ENCODE assay signal across 29 mouse cellular contexts in the genomic region with DNA sequence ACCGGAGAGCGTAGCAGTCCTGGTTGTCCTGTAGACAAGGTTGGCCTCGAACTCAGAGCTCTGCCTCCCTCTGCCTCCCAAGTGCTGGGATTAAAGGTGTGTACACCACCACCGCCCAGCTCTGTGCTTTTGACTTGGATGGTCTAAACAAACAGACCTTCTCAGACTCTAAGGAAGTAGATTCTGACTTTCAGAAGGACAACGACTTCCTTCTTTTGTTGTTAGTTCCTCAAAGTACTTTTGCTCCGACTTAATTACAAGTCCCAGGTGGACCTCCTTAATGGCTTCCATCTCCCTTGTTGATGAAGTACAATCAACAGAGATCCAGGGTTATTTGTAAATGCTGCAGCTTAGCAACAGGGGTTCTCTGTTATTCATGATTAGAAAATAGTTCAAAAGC.
DNase-seq lines count a peak whose midpoint lies in the region.
"Had no signal": no experiment of that assay in that cellular context is flagged by ENCODE, and none has a peak within 500 bp of the region (broad histone marks: within the 10 kb centered on the region; RNA-seq: fewer than 3 reads in every experiment).

No protein-coding gene starts in this region.

- no peaks in the 10 kb centered on the region for H3K36me3 ChIP-seq in macrophage (ENCODE audit: inconsistent target)
- H3K36me3 ChIP-seq in splenic B cell, adult 2 months (ENCODE audit: control insufficient read depth, insufficient read depth, low read length, poor library complexity, severe bottlenecking) = no peaks in the 10 kb centered on the region
- H3K36me3 ChIP-seq in limb, embryonic 10.5 days = no peaks in the 10 kb centered on the region
- H3K36me3 ChIP-seq: embryonic facial prominence, embryonic 12.5 days; forebrain, embryonic 10.5 days; G1E; hindbrain, embryonic 10.5 days; liver, embryonic 15.5 days; stomach, embryonic 15.5 days had no signal

- 40% methylated on average over 6 of the region's 6 CpGs for WGBS in macrophage (ENCODE audit: missing documents)
- WGBS in limb, embryonic 10.5 days = 90% methylated on average over 6 of the region's 6 CpGs

- peaks cover 10% of the 10 kb centered on the region for H3K79me2 ChIP-seq in macrophage (ENCODE audit: inconsistent target)

- H3K4me1 ChIP-seq in limb, embryonic 10.5 days = peaks cover 16% of the 10 kb centered on the region
- H3K4me1 ChIP-seq: hindbrain, embryonic 10.5 days; liver, embryonic 15.5 days had no signal

- H3K27ac ChIP-seq in macrophage = peak overlapping the region; percentile 57
- no peak overlapping the region for H3K27ac ChIP-seq in limb, embryonic 10.5 days
- H3K27ac ChIP-seq: embryonic facial prominence, embryonic 12.5 days; forebrain, embryonic 10.5 days; gastrocnemius, adult 2 months; hindbrain, embryonic 10.5 days; liver, embryonic 15.5 days; stomach, embryonic 15.5 days had no signal

- H3K4me3 ChIP-seq in macrophage (ENCODE audit: inconsistent target) = no peak overlapping the region
- H3K4me3 ChIP-seq in limb, embryonic 10.5 days = no peak overlapping the region
- H3K4me3 ChIP-seq: embryonic facial prominence, embryonic 12.5 days; forebrain, embryonic 10.5 days; gastrocnemius, adult 2 months; hindbrain, embryonic 10.5 days; liver, embryonic 15.5 days; stomach, embryonic 15.5 days had no signal

- no peaks in the 10 kb centered on the region for H3K27me3 ChIP-seq in splenic B cell, adult 2 months (ENCODE audit: control insufficient read depth, insufficient read depth, low read length, poor library complexity, severe bottlenecking)
- H3K27me3 ChIP-seq in limb, embryonic 10.5 days (ENCODE audit: low read depth, poor library complexity, severe bottlenecking) = peaks cover 1% of the 10 kb centered on the region
- H3K27me3 ChIP-seq: embryonic facial prominence, embryonic 12.5 days; liver, embryonic 15.5 days; stomach, embryonic 15.5 days had no signal

- DNase-seq in heart, adult 11 months = peak; percentile 83
- no peak for DNase-seq in heart, adult 8-10 months (ENCODE audit: low spot score)
- peak; percentile 96 for DNase-seq in ZHBTc4 (ENCODE audit: low read depth, low spot score)
- peak; percentile 51 for DNase-seq in splenic B cell, adult 2 months (ENCODE audit: low read depth, low spot score)
- no peak for DNase-seq in adrenal gland, postnatal 4 days (ENCODE audit: low spot score in 2 of 2)
- no peak for DNase-seq in liver
- no peak for DNase-seq in limb, embryonic 10.5 days (ENCODE audit: low spot score)
- DNase-seq: adrenal gland, postnatal 36 days; cerebellum, adult 11 months; cerebellum, adult 9-10 months; cerebellum, postnatal 36 days; embryo, embryonic 11 days; gastrocnemius, adult 2 months; gastrocnemius, postnatal 36 days; heart, postnatal 14 days; kidney, adult 18-20 months; kidney, postnatal 4 days; layer of hippocampus, postnatal 36 days; lung, embryonic 14.5 days; lung, postnatal 14 days; midbrain, embryonic 14.5 days; thymus, postnatal 14 days had no signal

- H3K9me3 ChIP-seq in limb, embryonic 10.5 days (replicated peaks) = no peaks in the 10 kb centered on the region
- H3K9me3 ChIP-seq: embryonic facial prominence, embryonic 12.5 days; forebrain, embryonic 10.5 days; hindbrain, embryonic 10.5 days; liver, embryonic 15.5 days; stomach, embryonic 15.5 days had no signal

Comparison
In these comparisons a context has a peak if more than half of its experiments do, and no peak if none do; other contexts are left out.
1. DNase-seq: peak in heart, adult 11 months (single experiment), ZHBTc4 (single experiment) and splenic B cell, adult 2 months (single experiment); none in heart, adult 8-10 months (single experiment), adrenal gland, postnatal 4 days (0 of 2), liver (single experiment) and limb, embryonic 10.5 days (single experiment).